21 mouse cellular contexts compared by ENCODE assay signal in the genomic region with DNA sequence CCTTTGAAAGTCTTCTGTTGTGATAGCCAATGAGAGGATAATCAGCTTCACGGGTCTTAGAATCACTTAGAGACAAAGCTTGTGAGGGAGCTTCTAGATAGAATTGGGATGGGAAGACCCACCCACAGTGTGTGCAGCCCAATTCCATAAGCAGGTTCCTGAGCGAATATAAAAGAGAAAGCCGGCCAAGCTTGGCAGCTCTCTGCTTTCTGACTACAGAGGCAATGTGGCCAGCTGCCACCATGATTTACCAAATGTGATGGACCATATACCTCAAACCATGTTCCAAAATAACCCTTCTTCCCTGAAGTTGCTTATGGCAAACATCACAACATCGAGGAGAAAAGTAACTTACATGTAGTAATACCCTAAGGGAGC.
DNase-seq lines count a peak whose midpoint lies in the region; ATAC-seq and TF ChIP-seq lines count a peak whose summit lies in the region.
"Had no signal": no experiment of that assay in that cellular context is flagged by ENCODE, and none has a peak within 500 bp of the region (broad histone marks: within the 10 kb centered on the region; RNA-seq: fewer than 3 reads in every experiment).

No protein-coding gene starts in this region.

- H3K27ac ChIP-seq in hindbrain, embryonic 11.5 days (ENCODE audit: low read depth, low read length): 0 out of 2 replicates have a peak overlapping the region, but pooled peaks have one; percentile 30
- H3K27ac ChIP-seq in hindbrain, postnatal 0 days: no peak overlapping the region
- peak overlapping the region; percentile 76; the same call in 1 of the 2 replicates for H3K27ac ChIP-seq in midbrain, embryonic 13.5 days
- no peak overlapping the region for H3K27ac ChIP-seq in midbrain, embryonic 16.5 days (ENCODE audit: low read length)
- H3K27ac ChIP-seq in liver, postnatal 0 days (ENCODE audit: low read depth): no peak overlapping the region
- H3K27ac ChIP-seq: embryonic facial prominence, embryonic 12.5 days; kidney, postnatal 0 days had no signal

- H3K9ac ChIP-seq in hindbrain, embryonic 11.5 days (ENCODE audit: low read depth, low read length): no peak overlapping the region
- no peak overlapping the region for H3K9ac ChIP-seq in hindbrain, postnatal 0 days (replicated peaks; ENCODE audit: low read length)
- no peak overlapping the region for H3K9ac ChIP-seq in midbrain, embryonic 13.5 days (replicated peaks)
- no peak overlapping the region for H3K9ac ChIP-seq in midbrain, embryonic 16.5 days (ENCODE audit: low read depth, low read length)
- no peak overlapping the region for H3K9ac ChIP-seq in liver, postnatal 0 days (replicated peaks)
- H3K9ac ChIP-seq: embryonic facial prominence, embryonic 12.5 days; forebrain, embryonic 15.5 days; heart, embryonic 12.5 days had no signal

- no peaks in the 10 kb centered on the region for H3K27me3 ChIP-seq in hindbrain, embryonic 11.5 days (ENCODE audit: control insufficient read depth, insufficient read depth, low read length)
- H3K27me3 ChIP-seq in hindbrain, postnatal 0 days (ENCODE audit: insufficient read depth, low read length): no peaks in the 10 kb centered on the region
- no peaks in the 10 kb centered on the region for H3K27me3 ChIP-seq in midbrain, embryonic 13.5 days
- H3K27me3 ChIP-seq in midbrain, embryonic 16.5 days (ENCODE audit: control insufficient read depth, insufficient read depth, low read depth, low read length): no peaks in the 10 kb centered on the region
- H3K27me3 ChIP-seq in liver, postnatal 0 days (ENCODE audit: insufficient read depth, low read length): no peaks in the 10 kb centered on the region
- H3K27me3 ChIP-seq: forebrain, embryonic 15.5 days; heart, embryonic 12.5 days had no signal

- no peak for TF ChIP-seq EP300 in liver, postnatal 0 days (IDR thresholded peaks at IDR 0.05; ENCODE audit: low read depth)

- DNase-seq in hindbrain, embryonic 11.5 days (ENCODE audit: low spot score): no peak
- no peak for DNase-seq in hindbrain, postnatal 0 days (ENCODE audit: low spot score)
- DNase-seq in cerebellum, adult 11 months: peak; percentile 41
- peak; percentile 73 for DNase-seq in cerebellum, adult 9-10 months
- no peak for DNase-seq in lung, postnatal 36 days
- DNase-seq in liver, postnatal 0 days: no peak
- DNase-seq: adrenal gland, postnatal 25 days; B cell, adult 2 months; heart, postnatal 14 days; kidney, adult 18-20 months; lung, adult 2 months; lung, postnatal 4 days; thymus, postnatal 36 days had no signal

- no peak for TF ChIP-seq CTCF in hindbrain, postnatal 0 days (IDR thresholded peaks at IDR 0.05; ENCODE audit: low read depth)
- no peak for TF ChIP-seq CTCF in liver, postnatal 0 days (IDR thresholded peaks at IDR 0.05; ENCODE audit: low read depth)

- ATAC-seq in hindbrain, embryonic 11.5 days (ENCODE audit: low FRiP score): no peak
- no peak for ATAC-seq in hindbrain, postnatal 0 days
- no peak for ATAC-seq in midbrain, embryonic 13.5 days
- ATAC-seq in midbrain, embryonic 16.5 days: no peak
- ATAC-seq in liver, postnatal 0 days: no peak

- no peak overlapping the region for H3K4me2 ChIP-seq in hindbrain, embryonic 11.5 days (replicated peaks; ENCODE audit: low read depth, low read length)
- H3K4me2 ChIP-seq in hindbrain, postnatal 0 days (ENCODE audit: low read depth, low read length): no peak overlapping the region
- H3K4me2 ChIP-seq in midbrain, embryonic 13.5 days (replicated peaks): no peak overlapping the region
- no peak overlapping the region for H3K4me2 ChIP-seq in midbrain, embryonic 16.5 days (ENCODE audit: low read length)
- H3K4me2 ChIP-seq in liver, postnatal 0 days (ENCODE audit: low read depth, low read length): no peak overlapping the region
- H3K4me2 ChIP-seq: embryonic facial prominence, embryonic 12.5 days; liver, embryonic 11.5 days had no signal

- peaks cover 2% of the 10 kb centered on the region for H3K4me1 ChIP-seq in hindbrain, embryonic 11.5 days (replicated peaks; ENCODE audit: control insufficient read depth, insufficient read depth, low read length)
- H3K4me1 ChIP-seq in hindbrain, postnatal 0 days (ENCODE audit: insufficient read depth, low read length): peaks cover 4% of the 10 kb centered on the region; the same call in 1 of the 2 replicates
- H3K4me1 ChIP-seq in midbrain, embryonic 13.5 days (replicated peaks): peaks cover 29% of the 10 kb centered on the region
- peaks cover 9% of the 10 kb centered on the region for H3K4me1 ChIP-seq in midbrain, embryonic 16.5 days (ENCODE audit: control insufficient read depth, insufficient read depth, low read length)
- no peaks in the 10 kb centered on the region for H3K4me1 ChIP-seq in liver, postnatal 0 days (ENCODE audit: insufficient read depth)

- no peaks in the 10 kb centered on the region for H3K9me3 ChIP-seq in hindbrain, embryonic 11.5 days (ENCODE audit: control insufficient read depth, low read length)
- no peaks in the 10 kb centered on the region for H3K9me3 ChIP-seq in hindbrain, postnatal 0 days (ENCODE audit: low read length)
- H3K9me3 ChIP-seq in midbrain, embryonic 13.5 days: no peaks in the 10 kb centered on the region
- no peaks in the 10 kb centered on the region for H3K9me3 ChIP-seq in midbrain, embryonic 16.5 days (replicated peaks; ENCODE audit: control insufficient read depth, low read length, poor library complexity, severe bottlenecking)
- no peaks in the 10 kb centered on the region for H3K9me3 ChIP-seq in liver, postnatal 0 days (ENCODE audit: low read length)
- H3K9me3 ChIP-seq: embryonic facial prominence, embryonic 12.5 days; forebrain, embryonic 15.5 days; heart, embryonic 12.5 days had no signal

- no peaks in the 10 kb centered on the region for H3K36me3 ChIP-seq in hindbrain, embryonic 11.5 days (ENCODE audit: control insufficient read depth, insufficient read depth, low read length)
- no peaks in the 10 kb centered on the region for H3K36me3 ChIP-seq in hindbrain, postnatal 0 days (ENCODE audit: insufficient read depth, low read length)
- no peaks in the 10 kb centered on the region for H3K36me3 ChIP-seq in midbrain, embryonic 13.5 days
- H3K36me3 ChIP-seq in midbrain, embryonic 16.5 days (ENCODE audit: control insufficient read depth, insufficient read depth, low read length): no peaks in the 10 kb centered on the region
- H3K36me3 ChIP-seq in liver, postnatal 0 days (replicated peaks; ENCODE audit: insufficient read depth, low read length): no peaks in the 10 kb centered on the region
- H3K36me3 ChIP-seq: embryonic facial prominence, embryonic 12.5 days; forebrain, embryonic 15.5 days; heart, embryonic 12.5 days had no signal

- 70% methylated on average over 4 of the region's 4 CpGs for WGBS in hindbrain, embryonic 11.5 days
- 57% methylated on average over 4 of the region's 4 CpGs for WGBS in hindbrain, postnatal 0 days
- 52% methylated on average over 4 of the region's 4 CpGs for WGBS in midbrain, embryonic 13.5 days
- WGBS in midbrain, embryonic 16.5 days: 51% methylated on average over 4 of the region's 4 CpGs
- WGBS in liver, postnatal 0 days (ENCODE audit: insufficient replicate concordance): 72% methylated on average over 4 of the region's 4 CpGs

- H3K4me3 ChIP-seq in hindbrain, embryonic 11.5 days (ENCODE audit: low read depth, low read length): no peak overlapping the region
- no peak overlapping the region for H3K4me3 ChIP-seq in hindbrain, postnatal 0 days (ENCODE audit: low read length)
- H3K4me3 ChIP-seq in midbrain, embryonic 13.5 days (replicated peaks): no peak overlapping the region
- no peak overlapping the region for H3K4me3 ChIP-seq in midbrain, embryonic 16.5 days (ENCODE audit: low read depth, low read length)
- H3K4me3 ChIP-seq in liver, postnatal 0 days (ENCODE audit: low read depth, low read length): no peak overlapping the region
- H3K4me3 ChIP-seq: embryonic facial prominence, embryonic 12.5 days; erythroblast, embryonic 14.5 days; forebrain, embryonic 15.5 days; heart, embryonic 12.5 days had no signal

Comparison
In these comparisons a context has a peak if more than half of its experiments do, and no peak if none do; other contexts are left out.
1. H3K27ac ChIP-seq: peak in hindbrain, embryonic 11.5 days (single experiment) and midbrain, embryonic 13.5 days (single experiment); none in hindbrain, postnatal 0 days (single experiment), midbrain, embryonic 16.5 days (single experiment) and liver, postnatal 0 days (single experiment).
2. DNase-seq: peak in cerebellum, adult 11 months (single experiment) and cerebellum, adult 9-10 months (single experiment); none in hindbrain, embryonic 11.5 days (single experiment), hindbrain, postnatal 0 days (single experiment), lung, postnatal 36 days (single experiment) and liver, postnatal 0 days (single experiment).